Mouse (Mus musculus): Measurements from ENCODE around the gene Tanc1.

Tanc1 gene

GRCm38 (mm10) chr2:59612733-59613473 lies 1.1 kb downstream of the Tanc1 start:
- DNase-seq (ENCODE audit: low spot score in 2 of 2): peak; percentile 13 to 29

GRCm38 (mm10) chr2:59613474-59614019 lies 1.7 kb downstream of the Tanc1 start:
- DNase-seq (ENCODE audit: low spot score in 2 of 2): peak; percentile 16 to 17

GRCm38 (mm10) chr2:59616890-59617289 lies 5.0 kb downstream of the Tanc1 start:
- no peak for DNase-seq (ENCODE audit: low spot score in 2 of 2)

- no peak for DNase-seq (ENCODE audit: low spot score in 2 of 2)
Measured at GRCm38 (mm10) chr2:59618996-59619395, 7.2 kb downstream of the Tanc1 start.

GRCm38 (mm10) chr2:59620601-59621000 lies 8.8 kb downstream of the Tanc1 start:
- DNase-seq (ENCODE audit: low spot score in 2 of 2): no peak

GRCm38 (mm10) chr2:59622514-59623139 lies 10.8 kb downstream of the Tanc1 start:
- DNase-seq (ENCODE audit: low spot score in 2 of 2): no peak

- no peak for DNase-seq (ENCODE audit: low spot score in 2 of 2)
Measured at GRCm38 (mm10) chr2:59623858-59624257, 12.0 kb downstream of the Tanc1 start.

- no peak for DNase-seq (ENCODE audit: low spot score in 2 of 2)
Measured at GRCm38 (mm10) chr2:59625416-59625815, 13.6 kb downstream of the Tanc1 start.

GRCm38 (mm10) chr2:59625927-59626326 lies 14.1 kb downstream of the Tanc1 start:
- no peak for DNase-seq (ENCODE audit: low spot score in 2 of 2)

GRCm38 (mm10) chr2:59626422-59626821 lies 14.6 kb downstream of the Tanc1 start:
- no peak for DNase-seq (ENCODE audit: low spot score in 2 of 2)

GRCm38 (mm10) chr2:59627502-59627901 lies 15.7 kb downstream of the Tanc1 start:
- DNase-seq (ENCODE audit: low spot score in 2 of 2): no peak

- DNase-seq (ENCODE audit: low spot score in 2 of 2): no peak
Measured at GRCm38 (mm10) chr2:59628057-59628901, 16.4 kb downstream of the Tanc1 start.

- DNase-seq (ENCODE audit: low spot score in 2 of 2): no peak
Measured at GRCm38 (mm10) chr2:59629829-59630228, 18.0 kb downstream of the Tanc1 start.

GRCm38 (mm10) chr2:59631406-59631805 lies 19.6 kb downstream of the Tanc1 start:
- no peak for DNase-seq (ENCODE audit: low spot score in 2 of 2)

- no peak for DNase-seq (ENCODE audit: low spot score in 2 of 2)
Measured at GRCm38 (mm10) chr2:59633761-59634430, 22.1 kb downstream of the Tanc1 start.

- no peak for DNase-seq (ENCODE audit: low spot score in 2 of 2)
Measured at GRCm38 (mm10) chr2:59637040-59637785, 25.4 kb downstream of the Tanc1 start.

GRCm38 (mm10) chr2:59642722-59643121 lies 30.9 kb downstream of the Tanc1 start:
- no peak for DNase-seq (ENCODE audit: low spot score in 2 of 2)

GRCm38 (mm10) chr2:59644816-59645215 lies 33.0 kb downstream of the Tanc1 start:
- DNase-seq (ENCODE audit: low spot score in 2 of 2): no peak

GRCm38 (mm10) chr2:59645515-59645914 lies 33.7 kb downstream of the Tanc1 start:
- peak; percentile 24 to 49 for DNase-seq (ENCODE audit: low spot score in 2 of 2)

GRCm38 (mm10) chr2:59646740-59647390 lies 35.0 kb downstream of the Tanc1 start:
- no peak for DNase-seq (ENCODE audit: low spot score in 2 of 2)
